Mouse (Mus musculus) gonadal fat pad, adult 2 months (tissue): ENCODE measurements around the gene Smox. TPM values are rescaled to one million over a fixed set of nuclear protein-coding genes. Genes with fewer than 3 reads are reported as not detected.

Source experiments
- DNase-seq: peaks from one replicate; pipeline ENCODE4 v3.0.0-alpha.2; 2012; ENCODE audit warnings: low read depth
- polyA plus RNA-seq: library from polyadenylated mRNA; depleted of rRNA; stranded (reverse); fragments of >200 nt; gene quantifications from 2 replicates; pipeline ENCODE4 v1.2.3, GENCODE M21; 2012; rRNA removed

The Smox gene
- polyA plus RNA-seq, 1 experiment = 43.2 TPM

DNA sequence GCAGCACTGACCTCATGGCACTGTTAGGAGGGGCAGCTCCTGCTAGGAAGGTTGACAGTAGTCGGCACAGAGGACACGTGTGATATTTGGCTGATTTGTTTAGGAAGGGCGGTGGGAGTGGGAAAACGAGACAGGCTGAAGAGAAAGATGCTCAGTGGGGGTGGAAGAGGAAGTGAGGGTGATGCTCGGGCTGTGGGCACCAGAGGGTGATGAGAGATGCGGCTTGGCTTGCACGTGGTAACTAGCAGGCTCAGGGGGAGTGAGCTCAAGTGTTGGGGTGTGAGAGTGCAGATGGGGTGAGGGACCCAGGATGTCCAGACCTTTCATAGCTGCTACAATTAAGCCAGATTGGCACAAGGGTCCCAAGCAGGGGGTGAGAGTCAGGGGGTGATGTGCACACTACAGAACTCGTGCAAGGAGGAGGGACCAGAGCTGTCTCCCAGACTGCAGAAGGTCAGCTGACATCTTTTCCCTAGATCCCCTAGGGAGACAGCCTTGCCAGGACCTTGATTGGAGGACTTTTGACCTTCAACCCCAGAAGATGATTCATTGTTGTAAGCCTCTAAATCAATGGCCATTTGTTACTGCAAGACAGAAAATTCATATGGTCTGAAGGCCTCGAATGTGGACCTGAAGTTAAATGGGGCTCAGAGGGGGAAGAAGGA, 61.6 kb downstream of the Smox start:
- no peak for DNase-seq

DNA sequence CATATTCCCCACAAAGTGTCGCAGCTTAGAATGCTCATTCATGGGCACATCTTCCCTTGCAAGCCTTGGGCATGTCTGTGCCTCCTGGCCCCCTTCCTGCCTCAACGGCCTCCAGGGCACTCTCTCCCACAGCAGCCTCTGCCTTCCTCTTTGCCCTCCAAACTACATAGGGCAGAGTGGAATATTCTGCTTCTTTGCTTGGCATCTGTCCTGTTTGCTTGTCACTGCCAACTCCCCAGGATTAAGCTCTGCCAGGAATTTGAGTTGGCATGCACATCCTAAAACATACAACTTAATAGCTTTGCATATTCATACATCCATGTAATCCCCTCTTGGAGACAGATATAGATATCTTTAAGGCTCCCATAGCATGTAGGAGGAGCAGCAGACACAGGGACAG, 66.6 kb downstream of the Smox start:
- DNase-seq = no peak

DNA sequence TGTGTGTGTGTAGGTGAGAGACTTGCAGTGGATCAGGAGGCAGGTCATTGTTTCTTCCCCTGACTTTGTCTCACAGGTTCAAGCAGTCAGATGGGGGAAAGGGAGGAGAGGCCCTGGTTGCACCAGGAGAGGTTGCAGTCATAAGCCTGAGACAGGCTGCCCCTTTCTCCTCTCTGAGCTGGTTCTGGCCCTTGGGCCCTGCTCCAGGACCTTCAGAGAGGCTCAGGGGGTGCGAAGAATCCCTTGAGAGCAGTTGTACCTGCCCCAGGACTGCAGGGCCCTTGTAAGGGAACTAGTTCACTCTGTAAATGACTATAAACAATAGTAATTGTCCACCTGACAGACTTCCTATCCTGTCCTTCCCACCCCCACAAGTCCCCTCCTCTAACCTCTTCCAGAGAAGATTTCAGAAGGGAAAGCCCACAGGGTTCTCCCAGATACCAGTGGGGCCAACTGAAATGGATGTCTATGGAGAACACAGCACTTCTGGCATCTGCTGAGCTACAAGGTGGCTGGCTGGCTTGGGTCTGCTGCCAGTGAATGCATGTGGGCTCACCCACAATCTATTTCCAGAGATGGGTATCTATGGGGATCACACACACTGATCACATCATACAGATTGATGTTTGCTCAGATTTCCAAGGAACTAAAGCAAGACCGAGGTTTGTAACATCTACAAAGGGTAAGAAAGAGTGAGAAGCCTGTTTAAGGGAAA, 69.1 kb downstream of the Smox start:
- no peak for DNase-seq

DNA sequence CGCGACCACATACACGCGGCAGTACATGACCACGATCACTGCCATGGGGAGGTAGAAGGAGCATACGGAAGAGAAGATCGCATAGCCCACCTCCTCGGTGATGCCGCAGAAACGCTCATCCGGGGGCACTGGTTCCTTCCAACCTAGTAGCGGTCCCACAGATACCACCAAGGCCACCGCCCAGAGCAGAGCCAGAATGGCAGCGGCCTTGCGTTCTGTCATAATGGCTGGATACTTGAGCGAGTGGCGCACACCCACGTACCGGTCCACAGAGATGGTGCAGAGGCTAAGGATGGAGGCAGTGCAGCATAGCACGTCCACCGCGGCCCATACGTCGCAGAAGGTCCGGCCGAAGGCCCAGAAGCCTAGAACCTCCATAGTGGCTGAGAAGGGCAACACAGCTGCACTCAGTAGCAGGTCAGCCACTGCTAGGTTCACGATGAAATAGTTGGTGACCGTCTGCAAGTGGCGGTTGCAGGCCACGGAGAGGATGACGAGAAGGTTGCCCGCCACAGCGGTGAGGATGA, 70.1 kb downstream of the Smox start:
- no peak for DNase-seq

DNA sequence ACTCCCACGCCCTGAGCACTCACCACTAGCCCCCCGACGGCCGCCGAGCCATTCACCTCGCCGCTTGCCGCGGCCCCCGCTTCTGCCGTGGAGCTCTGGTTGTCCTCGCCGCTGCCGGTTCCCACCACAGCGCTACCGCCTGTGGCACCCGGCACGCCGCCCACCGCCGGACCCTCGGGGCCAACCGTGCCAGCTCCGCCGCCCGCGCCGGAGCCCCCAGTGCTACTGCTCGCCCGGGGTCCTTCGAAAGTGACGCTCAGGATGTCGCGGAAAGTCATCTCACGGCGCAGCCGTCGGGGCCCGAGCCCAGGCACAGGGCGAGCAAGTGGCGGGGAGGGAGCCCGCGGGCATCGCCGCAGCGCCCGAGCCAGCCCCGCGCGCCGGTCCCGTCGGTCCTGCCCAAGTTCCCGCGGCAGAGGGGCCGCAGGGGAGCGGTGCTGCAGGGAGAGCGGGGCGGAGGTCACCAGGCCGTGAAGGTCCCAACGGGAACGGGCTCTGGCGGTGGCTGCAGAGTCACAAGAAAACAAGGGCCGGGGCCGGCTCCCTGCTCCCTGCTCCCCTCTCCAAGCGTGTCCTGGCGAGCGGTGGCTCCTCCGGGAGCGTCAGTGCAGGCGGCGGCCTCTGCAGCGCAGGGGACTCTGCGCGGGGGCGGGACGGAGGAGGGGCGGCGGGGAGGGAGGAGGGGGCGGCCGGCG, 70.7 kb downstream of the Smox start, which contains the start of gene Adra1d:
Gene Adra1d, minus strand, starts transcription at position 393 of the 695 bp plus-strand sequence.
- no peak for DNase-seq

DNA sequence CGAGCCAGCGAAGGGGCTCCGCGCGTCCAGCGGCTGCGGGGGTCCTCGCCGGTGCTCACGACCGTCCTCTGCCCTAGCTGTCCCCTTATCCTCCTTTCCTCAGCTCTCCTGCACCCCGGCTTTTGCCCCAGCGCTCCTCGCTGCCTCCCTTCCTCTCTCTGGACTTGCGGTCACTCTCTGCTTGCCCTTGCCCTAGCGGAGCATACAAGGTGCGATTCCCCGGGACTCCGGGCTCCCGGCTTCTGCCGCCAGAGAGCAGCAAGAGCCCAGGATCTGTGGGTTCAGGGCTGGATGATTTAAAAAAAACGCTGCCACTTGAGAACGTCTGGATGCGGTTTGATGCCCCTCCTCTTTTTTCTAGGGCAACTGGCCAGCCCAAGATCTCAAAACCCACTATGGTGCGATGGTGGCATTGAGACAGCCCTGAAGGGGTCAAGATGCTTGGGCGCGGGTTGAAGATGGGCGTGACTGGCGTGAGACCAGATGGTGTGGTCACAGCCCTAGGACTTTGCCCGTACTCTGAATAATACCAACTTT, 71.4 kb downstream of the Smox start:
- no peak for DNase-seq

Other genes with a start within 250 kb of the Smox start
- gene Pank2, start 229.0 kb upstream of the Smox start, polyA plus RNA-seq = 15.7 and 18.0 TPM in 2 replicates
- gene Rnf24, start 138.6 kb upstream of the Smox start, polyA plus RNA-seq = 8.3 and 8.5 TPM in 2 replicates
- 5.3 and 6.5 TPM in 2 replicates for gene Adra1d, start 70.8 kb downstream of the Smox start, polyA plus RNA-seq